Mouse (Mus musculus): ENCODE data around the gene Atp6v1b1. TPM values are rescaled to one million over a fixed set of nuclear protein-coding genes. Genes with fewer than 3 reads are reported as not detected.

Gene Atp6v1b1
- total and polyA plus RNA-seq, 3 experiments = not detected

DNA sequence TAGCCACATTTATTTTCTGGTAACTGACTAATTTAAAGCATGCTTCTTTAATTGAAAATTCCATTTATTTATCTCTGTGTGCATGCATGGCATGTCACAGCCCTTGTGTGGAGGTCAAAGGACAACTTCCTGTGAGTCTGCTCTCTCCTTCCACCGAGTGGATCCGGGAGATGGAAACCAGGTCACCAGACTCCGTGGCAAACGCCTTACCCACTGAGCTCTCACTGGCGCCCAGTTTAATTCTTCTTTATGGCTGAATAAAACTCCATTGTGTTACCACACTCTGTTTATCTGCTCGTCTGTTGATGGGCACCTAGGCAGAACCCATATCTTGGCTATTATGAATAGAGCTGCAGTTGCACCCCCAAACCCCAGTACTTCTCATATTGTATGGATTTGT is 20.3 kb upstream of the Atp6v1b1 start:
- dilution Hi-C loops (cut with MboI; ENCODE audit: extremely low pct_ligation_motif_present, extremely low pct_unique_long_range_greater_than_20kb, low sequenced_read_pairs) (no loop called here), in situ Hi-C loops (cut with MboI; ENCODE audit: low pct_ligation_motif_present, low pct_unique_long_range_greater_than_20kb, low sequenced_read_pairs) (no loop called here)
- Histone ChIP-seq H3K9me3 (replicated peaks; ENCODE audit: low read length) (peaks cover 7% of the 10 kb centered on the region), H3K4me1 (ENCODE audit: control insufficient read depth in 1 of 2, insufficient read depth in 2 of 2) (0 out of 4 replicates have a peak, but pooled peaks cover 0 to 2% of the 10 kb centered on the region in 2 experiments), H3K4me2 (ENCODE audit: insufficient read depth, low read depth, poor library complexity, severe bottlenecking) (0 out of 2 replicates have a peak overlapping the region, but pooled peaks have one; percentile 24), H3K27me3 (replicated peaks) (peaks cover 43% of the 10 kb centered on the region), H3K36me3 (replicated peaks in 1 of 2; ENCODE audit: control insufficient read depth in 1 of 2, insufficient read depth in 1 of 2, low read length in 1 of 2) (no peaks in the 10 kb centered on the region), H3K79me2 (replicated peaks; ENCODE audit: control insufficient read depth, extremely low read depth, insufficient read depth, poor library complexity, severe bottlenecking) (no peaks in the 10 kb centered on the region), H3K9ac (ENCODE audit: insufficient read depth, low read depth) (no peak overlapping the region), H3K4me3 (replicated peaks in 1 of 3; ENCODE audit: low read depth in 2 of 3, low read length in 2 of 3, poor library complexity in 1 of 3) (no peak overlapping the region), H3K27ac (ENCODE audit: insufficient read depth, low read depth) (no peak overlapping the region)
- no peak for DNase-seq (ENCODE audit: extremely low read depth)
- TF ChIP-seq JUN (IDR thresholded peaks at IDR 0.05; ENCODE audit: insufficient read depth, low read depth, low read length) (no peak), SMC3 (IDR thresholded peaks at IDR 0.05; ENCODE audit: low read depth, low read length) (no peak), ELF1 (IDR thresholded peaks at IDR 0.05; ENCODE audit: low read depth, low read length) (no peak), MYC (IDR thresholded peaks at IDR 0.05; ENCODE audit: low read depth, low read length) (no peak), MAZ (IDR thresholded peaks at IDR 0.05; ENCODE audit: low read depth, low read length) (no peak), ZMIZ1 (IDR thresholded peaks at IDR 0.05; ENCODE audit: low read depth, low read length) (no peak), MAFK (IDR thresholded peaks at IDR 0.05; ENCODE audit: insufficient replicate concordance, low read length) (no peak), NRF1 (IDR thresholded peaks at IDR 0.05; ENCODE audit: low read depth, low read length) (no peak), MXI1 (IDR thresholded peaks at IDR 0.05; ENCODE audit: low read depth, low read length) (no peak)

DNA sequence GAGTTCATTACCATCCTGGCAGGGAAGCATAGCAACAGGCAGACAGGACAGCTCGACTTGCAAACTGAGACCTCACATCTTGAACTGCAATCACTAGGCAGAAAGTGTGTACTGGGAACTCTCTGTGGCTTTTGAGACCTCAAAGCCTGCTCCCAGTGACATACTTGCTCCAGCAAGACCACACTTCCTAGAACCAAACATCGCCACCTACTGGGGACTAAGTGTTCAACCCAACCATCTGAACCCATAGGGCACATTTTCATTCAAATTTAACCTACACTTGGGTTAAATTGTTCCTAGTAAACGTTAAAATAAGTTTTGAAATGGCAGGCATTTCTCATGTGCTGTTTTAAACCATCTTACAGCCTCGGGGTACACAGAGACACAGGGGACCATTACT is 15.6 kb upstream of the Atp6v1b1 start:
- Histone ChIP-seq H3K27ac (ENCODE audit: insufficient read depth, low read depth) (no peak overlapping the region), H3K36me3 (replicated peaks in 1 of 2; ENCODE audit: control insufficient read depth in 1 of 2, insufficient read depth in 1 of 2, low read length in 1 of 2) (no peaks in the 10 kb centered on the region), H3K79me2 (replicated peaks; ENCODE audit: control insufficient read depth, extremely low read depth, insufficient read depth, poor library complexity, severe bottlenecking) (no peaks in the 10 kb centered on the region), H3K9me3 (replicated peaks; ENCODE audit: low read length) (peaks cover 12% of the 10 kb centered on the region), H3K4me2 (ENCODE audit: insufficient read depth, low read depth, poor library complexity, severe bottlenecking) (no peak overlapping the region), H3K9ac (ENCODE audit: insufficient read depth, low read depth) (no peak overlapping the region), H3K27me3 (replicated peaks) (peaks cover 49% of the 10 kb centered on the region), H3K4me3 (replicated peaks in 1 of 3; ENCODE audit: low read depth in 2 of 3, low read length in 2 of 3, poor library complexity in 1 of 3) (no peak overlapping the region), H3K4me1 (ENCODE audit: control insufficient read depth in 1 of 2, insufficient read depth in 2 of 2) (no peaks in the 10 kb centered on the region)
- in situ Hi-C loops (cut with MboI; ENCODE audit: low pct_ligation_motif_present, low pct_unique_long_range_greater_than_20kb, low sequenced_read_pairs) (no loop called here), dilution Hi-C loops (cut with MboI; ENCODE audit: extremely low pct_ligation_motif_present, extremely low pct_unique_long_range_greater_than_20kb, low sequenced_read_pairs) (no loop called here)
- TF ChIP-seq CHD2 (IDR thresholded peaks at IDR 0.05; ENCODE audit: low read length) (no peak), USF2 (conservative IDR thresholded peaks at IDR 0.05; ENCODE audit: low read depth, low read length) (no peak), JUN (IDR thresholded peaks at IDR 0.05; ENCODE audit: insufficient read depth, low read depth, low read length) (no peak), GABPA (IDR thresholded peaks at IDR 0.05; ENCODE audit: insufficient replicate concordance, low read depth, low read length) (no peak), ZNF384 (IDR thresholded peaks at IDR 0.05; ENCODE audit: low read depth, low read length) (no peak), PAX5 (IDR thresholded peaks at IDR 0.05; ENCODE audit: low read length) (no peak), CTCF (conservative IDR thresholded peaks at IDR 0.05 in 1 of 2, IDR thresholded peaks at IDR 0.05 in 1 of 2; ENCODE audit: low read depth in 2 of 2, low read length in 2 of 2) (peak; percentile 42 to 59), HCFC1 (IDR thresholded peaks at IDR 0.05; ENCODE audit: low read depth, low read length) (no peak), EP300 (IDR thresholded peaks at IDR 0.05; ENCODE audit: low read length) (no peak), SMC3 (IDR thresholded peaks at IDR 0.05; ENCODE audit: low read depth, low read length) (peak; percentile 30), ZC3H11A (IDR thresholded peaks at IDR 0.05; ENCODE audit: low read depth, low read length) (no peak), MAX (IDR thresholded peaks at IDR 0.05; ENCODE audit: low read length) (no peak), USF1 (IDR thresholded peaks at IDR 0.05; ENCODE audit: low read depth, low read length) (no peak), NRF1 (IDR thresholded peaks at IDR 0.05; ENCODE audit: low read depth, low read length) (no peak), RAD21 (IDR thresholded peaks at IDR 0.05; ENCODE audit: low read depth, low read length) (peak; percentile 18), MEF2A (IDR thresholded peaks at IDR 0.05; ENCODE audit: borderline replicate concordance, low read depth, low read length) (no peak)
- peak; percentile 28 for DNase-seq (ENCODE audit: extremely low read depth)

Data from CH12.LX (cell line).